Mouse (Mus musculus) MN1 (cell line): ENCODE measurements at regions not wholly inside any gene's neighbourhood (a gene's known extent, or its start where the extent isn't known, plus 50 kb on each side); places are given as distances from the start of the nearest gene placed in this dataset.

ENCODE experiments used
- DNase-seq: peaks from one replicate; pipeline ENCODE4 v3.0.0-alpha.2; 2016; ENCODE audit warnings: low spot score

- DNase-seq: no peak
Observed at GRCm38 (mm10) chr9:32906233-32906872, 270.3 kb downstream of the Ets1 start.

GRCm38 (mm10) chr9:32910641-32911040 is 274.6 kb downstream of the Ets1 start:
- no peak for DNase-seq

- no peak for DNase-seq
Observed at GRCm38 (mm10) chr9:32915633-32916032, 279.6 kb downstream of the Ets1 start.

- no peak for DNase-seq
Observed at GRCm38 (mm10) chr9:32916731-32917130, 280.7 kb downstream of the Ets1 start.

- DNase-seq: no peak
Observed at GRCm38 (mm10) chr9:32923925-32924324, 287.9 kb downstream of the Ets1 start.

- no peak for DNase-seq
Observed at GRCm38 (mm10) chr9:32924333-32924886, 288.4 kb downstream of the Ets1 start.

- DNase-seq: no peak
Observed at GRCm38 (mm10) chr9:32925036-32925435, 289.0 kb downstream of the Ets1 start.

GRCm38 (mm10) chr9:32925720-32926595 is 289.9 kb downstream of the Ets1 start:
- DNase-seq: no peak

- DNase-seq: no peak
Observed at GRCm38 (mm10) chr9:32927656-32928055, 291.6 kb downstream of the Ets1 start.

GRCm38 (mm10) chr9:32928289-32929000 is 292.4 kb downstream of the Ets1 start:
- DNase-seq: no peak

GRCm38 (mm10) chr9:32929331-32929730 is 293.3 kb downstream of the Ets1 start:
- no peak for DNase-seq

- DNase-seq: no peak
Observed at GRCm38 (mm10) chr9:32929826-32930225, 293.8 kb downstream of the Ets1 start.

GRCm38 (mm10) chr9:32931266-32932005 is 295.4 kb downstream of the Ets1 start:
- no peak for DNase-seq

- no peak for DNase-seq
Observed at GRCm38 (mm10) chr9:32933237-32934071, 297.4 kb downstream of the Ets1 start.

- no peak for DNase-seq
Observed at GRCm38 (mm10) chr9:32934436-32934835, 298.4 kb downstream of the Ets1 start.

GRCm38 (mm10) chr9:32936462-32936861 is 300.4 kb downstream of the Ets1 start:
- no peak for DNase-seq

GRCm38 (mm10) chr9:32937391-32937790 is 301.4 kb downstream of the Ets1 start:
- DNase-seq: no peak

GRCm38 (mm10) chr9:32938857-32939256 is 302.8 kb downstream of the Ets1 start:
- DNase-seq: no peak

GRCm38 (mm10) chr9:32939626-32940025 is 303.6 kb downstream of the Ets1 start:
- DNase-seq: no peak

- DNase-seq: peak; percentile 40
Observed at GRCm38 (mm10) chr9:32940111-32940813, 304.2 kb downstream of the Ets1 start.
